13 mouse cellular contexts compared by ENCODE assay signal in the genomic region with DNA sequence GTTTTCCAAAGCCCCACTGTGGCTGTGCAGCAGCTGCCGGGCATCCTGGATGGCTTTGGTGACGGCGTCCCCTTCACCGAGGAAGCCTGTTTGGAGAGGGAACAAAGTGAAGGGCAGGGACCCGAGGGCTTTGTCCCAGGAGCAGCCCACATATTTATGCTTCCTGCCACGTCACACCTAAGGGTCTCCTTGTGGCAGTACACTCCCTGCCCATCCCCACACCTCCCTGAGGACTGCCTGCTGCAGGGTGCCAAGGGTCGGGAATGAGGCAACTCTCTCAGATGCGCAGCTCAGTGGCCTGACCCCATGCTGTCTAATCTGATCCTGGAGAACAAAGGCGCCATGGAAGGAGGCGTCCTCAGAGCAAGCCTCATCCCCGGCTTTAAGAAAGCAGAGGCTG. TPM values are rescaled to one million over a fixed set of nuclear protein-coding genes. Genes with fewer than 3 reads are reported as not detected.
A peak's percentile ranks its signal among the peaks of the same experiment; 100 is the strongest.
DNase-seq lines count a peak whose midpoint lies in the region; ATAC-seq and TF ChIP-seq lines count a peak whose summit lies in the region.
"Had no signal": no experiment of that assay in that cellular context is flagged by ENCODE, and none has a peak within 500 bp of the region (broad histone marks: within the 10 kb centered on the region; RNA-seq: fewer than 3 reads in every experiment).

No protein-coding gene starts in this region.

- TF ChIP-seq CTCF in heart, adult 2 months (IDR thresholded peaks at IDR 0.05): no peak
- no peak for TF ChIP-seq CTCF in stomach, postnatal 0 days (IDR thresholded peaks at IDR 0.05; ENCODE audit: low read depth)

- ATAC-seq in stomach, embryonic 16.5 days (ENCODE audit: insufficient read depth, low FRiP score): no peak
- no peak for ATAC-seq in stomach, postnatal 0 days (ENCODE audit: low FRiP score, low TSS enrichment)

- 52% methylated on average over 11 of the region's 11 CpGs for WGBS in heart, adult 2 months
- WGBS in stomach, embryonic 16.5 days: 71% methylated on average over 11 of the region's 11 CpGs
- 75% methylated on average over 11 of the region's 11 CpGs for WGBS in stomach, postnatal 0 days
- WGBS in limb, embryonic 10.5 days: 76% methylated on average over 11 of the region's 11 CpGs

- intact Hi-C loops in heart, adult 2 months (cut with DNase I): no loop called here
- intact Hi-C loops in heart, postnatal 36 days (cut with DNase I): no loop called here

- no peaks in the 10 kb centered on the region for H3K9me3 ChIP-seq in stomach, embryonic 16.5 days (replicated peaks; ENCODE audit: control insufficient read depth, low read length)
- no peaks in the 10 kb centered on the region for H3K9me3 ChIP-seq in stomach, postnatal 0 days (ENCODE audit: control insufficient read depth, low read length)
- H3K9me3 ChIP-seq in limb, embryonic 10.5 days (replicated peaks): no peaks in the 10 kb centered on the region
- H3K9me3 ChIP-seq: limb, embryonic 12.5 days had no signal

- no peak overlapping the region for H3K4me2 ChIP-seq in stomach, embryonic 16.5 days (ENCODE audit: low read depth, low read length)
- no peak overlapping the region for H3K4me2 ChIP-seq in stomach, postnatal 0 days (replicated peaks; ENCODE audit: low read depth)

- no peak overlapping the region for H3K4me3 ChIP-seq in heart, adult 2 months
- H3K4me3 ChIP-seq in stomach, embryonic 16.5 days (replicated peaks; ENCODE audit: low read length): no peak overlapping the region
- H3K4me3 ChIP-seq in stomach, postnatal 0 days (ENCODE audit: low read depth, low read length): no peak overlapping the region
- H3K4me3 ChIP-seq in limb, embryonic 10.5 days: no peak overlapping the region
- H3K4me3 ChIP-seq: limb, embryonic 12.5 days had no signal

- no peak for TF ChIP-seq EP300 in heart, adult 2 months (IDR thresholded peaks at IDR 0.05; ENCODE audit: insufficient read depth, low read depth, low read length)
- no peak for TF ChIP-seq EP300 in stomach, postnatal 0 days (optimal IDR thresholded peaks at IDR 0.05)

- H3K27ac ChIP-seq in heart, adult 2 months: peak overlapping the region; percentile 49; the same call in 1 of the 2 replicates
- no peak overlapping the region for H3K27ac ChIP-seq in stomach, embryonic 16.5 days (ENCODE audit: low read length)
- no peak overlapping the region for H3K27ac ChIP-seq in stomach, postnatal 0 days (replicated peaks)
- H3K27ac ChIP-seq in limb, embryonic 10.5 days: peak overlapping the region; percentile 79
- H3K27ac ChIP-seq: limb, embryonic 12.5 days had no signal

- no peak for DNase-seq in heart, adult 2 months
- DNase-seq in heart, postnatal 36 days: no peak
- DNase-seq in stomach, postnatal 0 days (ENCODE audit: low spot score): no peak
- DNase-seq in limb, embryonic 10.5 days (ENCODE audit: low spot score): no peak
- DNase-seq in cerebellum, adult 18-20 months: no peak
- DNase-seq in MN1 (ENCODE audit: low spot score): no peak
- DNase-seq in adipocyte (ENCODE audit: low spot score): no peak

- no peaks in the 10 kb centered on the region for H3K79me2 ChIP-seq in heart, adult 2 months (replicated peaks; ENCODE audit: control insufficient read depth, insufficient read depth, low read length)

- no peaks in the 10 kb centered on the region for H3K36me3 ChIP-seq in heart, adult 2 months (ENCODE audit: control insufficient read depth, insufficient read depth, low read length)
- 0 out of 2 replicates have a peak, but pooled peaks cover under 1% of the 10 kb centered on the region for H3K36me3 ChIP-seq in stomach, embryonic 16.5 days (ENCODE audit: control insufficient read depth, insufficient read depth, low read length)
- peaks cover 10% of the 10 kb centered on the region for H3K36me3 ChIP-seq in stomach, postnatal 0 days (ENCODE audit: control insufficient read depth, insufficient read depth, low read length)
- peaks cover 72% of the 10 kb centered on the region for H3K36me3 ChIP-seq in limb, embryonic 10.5 days

- H3K27me3 ChIP-seq in heart, adult 2 months (ENCODE audit: control insufficient read depth, insufficient read depth, low read length): no peaks in the 10 kb centered on the region
- no peaks in the 10 kb centered on the region for H3K27me3 ChIP-seq in stomach, embryonic 16.5 days (ENCODE audit: control insufficient read depth, insufficient read depth, low read length)
- no peaks in the 10 kb centered on the region for H3K27me3 ChIP-seq in stomach, postnatal 0 days (ENCODE audit: control insufficient read depth, insufficient read depth, low read length)
- H3K27me3 ChIP-seq in limb, embryonic 10.5 days (ENCODE audit: low read depth, poor library complexity, severe bottlenecking): no peaks in the 10 kb centered on the region
- H3K27me3 ChIP-seq: limb, embryonic 12.5 days had no signal

- H3K4me1 ChIP-seq in heart, adult 2 months (ENCODE audit: control insufficient read depth, insufficient read depth, low read length): peaks cover 3% of the 10 kb centered on the region; the same call in 1 of the 2 replicates
- H3K4me1 ChIP-seq in stomach, embryonic 16.5 days (ENCODE audit: control insufficient read depth, insufficient read depth, low read length): no peaks in the 10 kb centered on the region
- no peaks in the 10 kb centered on the region for H3K4me1 ChIP-seq in stomach, postnatal 0 days (replicated peaks; ENCODE audit: control insufficient read depth, insufficient read depth)
- peaks cover 31% of the 10 kb centered on the region for H3K4me1 ChIP-seq in limb, embryonic 10.5 days

- no peak for TF ChIP-seq POLR2A in heart, adult 2 months (IDR thresholded peaks at IDR 0.05; ENCODE audit: insufficient read depth, low read depth, low read length)

- no peak overlapping the region for H3K9ac ChIP-seq in heart, adult 2 months (ENCODE audit: low read depth, low read length)
- H3K9ac ChIP-seq in stomach, embryonic 16.5 days (ENCODE audit: low read length): peak overlapping the region; percentile 42; the same call in 1 of the 2 replicates
- no peak overlapping the region for H3K9ac ChIP-seq in stomach, postnatal 0 days (ENCODE audit: low read length)

RNA-seq across cellular contexts. Expression of a gene that starts 22.8 kb away (rescaled TPM):
- total RNA-seq in heart, adult 2 months (2021): under 1 TPM; 0.29 to 0.93 TPM
- polyA plus RNA-seq in heart, adult 2 months (2012; rRNA removed): 0.70 and 0.84 TPM in 2 replicates
- under 1 TPM; 0.38 to 0.50 TPM for total RNA-seq in heart, postnatal 36 days (2021)
- polyA plus RNA-seq in stomach, embryonic 16.5 days (2015; fragmentation: Nextera tagmentation; extraction: Ambion mirVana): 4.5 and 4.7 TPM in 2 replicates
- 2.8 and 4.2 TPM in 2 replicates for polyA plus RNA-seq in stomach, postnatal 0 days (2015; fragmentation: Nextera tagmentation; extraction: Ambion mirVana)
- polyA plus RNA-seq in limb, embryonic 10.5 days (2016; fragmentation: Nextera tagmentation; extraction: Ambion mirVana): 1.7 and 2.0 TPM in 2 replicates
- total RNA-seq: granulocyte monocyte progenitor cell, adult 5-6 weeks; neutrophil, adult 5-6 weeks had no signal
- polyA plus RNA-seq: inflammation-experienced regulatory T-cells, adult 6 months had no signal

RNA-seq across cellular contexts. Expression of a gene that starts 35.9 kb away (rescaled TPM):
- under 1 TPM in 1 of 2 experiments, not detected in 1; 0.14 TPM for total RNA-seq in heart, adult 2 months (2021)
- polyA plus RNA-seq in heart, adult 2 months (2012; rRNA removed): 0.23 and 0.41 TPM in 2 replicates
- total RNA-seq in heart, postnatal 36 days (2021): under 1 TPM in 1 of 2 experiments, not detected in 1; 0.22 TPM
- 2.0 and 3.6 TPM in 2 replicates for polyA plus RNA-seq in stomach, embryonic 16.5 days (2015; fragmentation: Nextera tagmentation; extraction: Ambion mirVana)
- 2.9 and 6.1 TPM in 2 replicates for polyA plus RNA-seq in stomach, postnatal 0 days (2015; fragmentation: Nextera tagmentation; extraction: Ambion mirVana)
- 0.09 TPM in 1 of 2 replicates, not detected in the other for polyA plus RNA-seq in limb, embryonic 10.5 days (2016; fragmentation: Nextera tagmentation; extraction: Ambion mirVana)
- total RNA-seq: granulocyte monocyte progenitor cell, adult 5-6 weeks; layer of hippocampus, adult 8-10 months; neutrophil, adult 5-6 weeks had no signal
- polyA plus RNA-seq: inflammation-experienced regulatory T-cells, adult 6 months; limb, embryonic 12.5 days had no signal

RNA-seq across cellular contexts. Expression of a gene that starts 38.0 kb away (rescaled TPM):
- 10 to 100 TPM; 15.3 to 16.2 TPM for total RNA-seq in heart, adult 2 months (2021)
- 24.7 and 28.5 TPM in 2 replicates for polyA plus RNA-seq in heart, adult 2 months (2012; rRNA removed)
- total RNA-seq in heart, postnatal 36 days (2021): 10 to 100 TPM; 16.1 to 16.7 TPM
- 5.2 and 5.6 TPM in 2 replicates for polyA plus RNA-seq in stomach, embryonic 16.5 days (2015; fragmentation: Nextera tagmentation; extraction: Ambion mirVana)
- 3.7 and 5.0 TPM in 2 replicates for polyA plus RNA-seq in stomach, postnatal 0 days (2015; fragmentation: Nextera tagmentation; extraction: Ambion mirVana)
- 10.3 and 12.9 TPM in 2 replicates for polyA plus RNA-seq in limb, embryonic 10.5 days (2016; fragmentation: Nextera tagmentation; extraction: Ambion mirVana)
- polyA plus RNA-seq: inflammation-experienced regulatory T-cells, adult 6 months had no signal

Comparison
In these comparisons a context has a peak if more than half of its experiments do, and no peak if none do; other contexts are left out.
1. H3K27ac ChIP-seq: peak in heart, adult 2 months (single experiment) and limb, embryonic 10.5 days (single experiment); none in stomach, embryonic 16.5 days (single experiment) and stomach, postnatal 0 days (single experiment).